Mouse (Mus musculus) gonadal fat pad, adult 2 months (tissue): ENCODE measurements around the gene Zfyve9. TPM values are rescaled to one million over a fixed set of nuclear protein-coding genes. Genes with fewer than 3 reads are reported as not detected.

Experiments used
- DNase-seq: peaks from one replicate; pipeline ENCODE4 v3.0.0-alpha.2; 2012; ENCODE audit warnings: low read depth
- polyA plus RNA-seq: library from polyadenylated mRNA; depleted of rRNA; stranded (reverse); fragments of >200 nt; gene quantifications from 2 replicates; pipeline ENCODE4 v1.2.3, GENCODE M21; 2012; rRNA removed

Gene Zfyve9
- polyA plus RNA-seq: 3.9 and 4.3 TPM in 2 replicates

- no peak for DNase-seq
These were observed at the start of gene Zfyve9 for GRCm38 (mm10) chr4:108780057-108780863. TSS of gene Zfyve9 (minus strand) at chr4:108780798.

DNA sequence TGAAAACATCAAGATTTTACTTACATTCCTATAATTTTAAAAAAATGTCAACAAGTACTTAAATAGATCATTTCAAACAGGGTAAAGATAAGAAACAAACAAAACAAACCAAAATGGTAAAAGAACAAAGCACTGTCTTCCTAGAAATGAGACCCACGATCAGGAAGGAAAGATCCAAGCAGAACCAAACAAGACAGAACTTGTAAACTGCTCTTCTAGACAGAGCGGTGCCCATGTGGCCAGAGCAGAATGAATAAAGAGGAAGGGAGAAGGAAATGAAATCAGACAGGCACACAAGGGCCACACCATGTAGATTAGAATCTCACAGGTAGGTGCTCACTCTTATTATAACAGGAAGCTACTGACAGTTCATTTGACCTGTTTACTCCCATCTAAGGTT lies 46.0 kb upstream of the Zfyve9 start:
- no peak for DNase-seq

DNA sequence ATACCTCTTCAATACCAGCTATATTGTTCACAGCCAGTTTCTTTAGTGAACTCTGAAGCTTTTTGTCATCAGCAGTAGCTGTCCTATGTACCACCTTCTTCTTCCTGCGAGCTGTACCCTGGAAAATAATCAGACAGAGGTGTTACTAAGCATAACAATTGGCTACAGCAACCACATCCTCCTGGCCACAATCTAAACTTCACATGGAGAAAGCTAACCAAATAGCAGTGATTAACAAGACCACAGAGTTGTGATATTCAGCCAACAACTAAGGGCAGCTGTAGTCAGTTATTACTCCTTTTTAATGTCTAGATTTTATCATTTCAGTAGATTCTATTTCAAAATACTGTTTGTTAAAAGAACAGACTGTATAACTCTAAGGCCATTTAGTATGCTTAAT lies 45.5 kb upstream of the Zfyve9 start:
- no peak for DNase-seq

DNA sequence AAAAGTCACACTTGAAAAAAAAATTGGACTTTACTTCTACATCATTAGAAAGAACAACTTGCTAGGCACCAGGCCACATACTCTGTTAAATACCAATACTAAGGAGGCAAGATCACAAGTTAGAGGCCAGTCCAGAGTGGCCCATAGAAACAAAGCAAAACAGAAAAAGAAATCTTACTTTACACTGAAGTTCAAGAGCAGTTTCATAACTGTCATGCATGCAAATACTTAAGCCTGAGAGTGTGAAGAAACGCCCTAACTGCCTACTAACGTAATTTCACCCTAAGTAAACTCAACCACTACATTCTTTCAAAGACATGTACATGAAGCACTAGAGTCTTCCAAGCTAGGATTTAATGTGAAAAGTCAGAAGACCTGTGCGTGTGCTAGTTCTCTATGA lies 45.1 kb upstream of the Zfyve9 start:
- DNase-seq: no peak

DNA sequence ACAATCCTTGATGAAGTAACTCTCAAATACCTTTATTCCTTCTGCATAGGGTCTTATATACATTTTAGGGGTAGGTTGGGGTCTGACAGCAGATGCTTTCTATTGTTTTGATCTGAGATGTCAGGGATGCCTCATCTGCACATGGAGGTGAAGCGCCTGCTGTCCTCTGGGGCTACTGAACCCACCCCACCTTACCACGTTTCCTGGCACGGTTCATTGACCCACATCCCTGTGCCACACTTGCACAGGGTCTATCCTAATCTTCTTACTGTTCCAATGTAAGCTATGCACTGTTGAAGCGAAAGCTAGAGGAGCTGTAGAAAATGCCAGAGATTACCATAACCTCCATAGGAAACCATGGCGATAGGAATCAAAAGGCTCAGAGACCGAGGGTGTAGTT lies 31.0 kb upstream of the Zfyve9 start:
- DNase-seq: no peak

DNA sequence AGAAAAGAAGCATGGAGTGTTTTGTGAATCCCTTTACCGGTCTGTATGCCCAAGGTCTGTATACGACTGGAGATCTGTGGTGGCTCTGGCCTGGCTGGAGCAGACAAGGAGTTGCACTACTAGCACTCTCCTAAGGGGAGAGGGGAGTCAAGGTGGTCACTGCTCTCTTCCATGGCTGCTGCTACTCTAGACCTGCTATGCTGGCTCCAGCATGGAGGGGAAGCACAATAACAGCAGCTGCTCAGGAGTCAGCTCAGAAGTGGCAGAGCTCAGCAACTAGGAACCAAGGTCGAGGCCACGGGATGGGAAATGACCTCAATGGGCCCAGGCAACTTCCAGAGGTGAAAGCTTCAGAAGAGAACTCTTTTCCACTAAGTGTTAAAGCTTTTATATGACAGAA lies 30.5 kb upstream of the Zfyve9 start:
- no peak for DNase-seq

GRCm38 (mm10) chr4:108803535-108803934 lies 22.9 kb upstream of the Zfyve9 start:
- DNase-seq: no peak

- DNase-seq: peak; percentile 73
These were observed 17.7 kb upstream of the Zfyve9 start for GRCm38 (mm10) chr4:108798083-108798830.

GRCm38 (mm10) chr4:108796701-108797100 lies 16.1 kb upstream of the Zfyve9 start:
- DNase-seq: no peak

- DNase-seq: peak; percentile 82
These were observed 13.3 kb upstream of the Zfyve9 start for GRCm38 (mm10) chr4:108793941-108794340.

GRCm38 (mm10) chr4:108790507-108790906 lies 9.9 kb upstream of the Zfyve9 start:
- DNase-seq: no peak

GRCm38 (mm10) chr4:108789258-108789936 lies 8.8 kb upstream of the Zfyve9 start:
- DNase-seq: no peak

DNA sequence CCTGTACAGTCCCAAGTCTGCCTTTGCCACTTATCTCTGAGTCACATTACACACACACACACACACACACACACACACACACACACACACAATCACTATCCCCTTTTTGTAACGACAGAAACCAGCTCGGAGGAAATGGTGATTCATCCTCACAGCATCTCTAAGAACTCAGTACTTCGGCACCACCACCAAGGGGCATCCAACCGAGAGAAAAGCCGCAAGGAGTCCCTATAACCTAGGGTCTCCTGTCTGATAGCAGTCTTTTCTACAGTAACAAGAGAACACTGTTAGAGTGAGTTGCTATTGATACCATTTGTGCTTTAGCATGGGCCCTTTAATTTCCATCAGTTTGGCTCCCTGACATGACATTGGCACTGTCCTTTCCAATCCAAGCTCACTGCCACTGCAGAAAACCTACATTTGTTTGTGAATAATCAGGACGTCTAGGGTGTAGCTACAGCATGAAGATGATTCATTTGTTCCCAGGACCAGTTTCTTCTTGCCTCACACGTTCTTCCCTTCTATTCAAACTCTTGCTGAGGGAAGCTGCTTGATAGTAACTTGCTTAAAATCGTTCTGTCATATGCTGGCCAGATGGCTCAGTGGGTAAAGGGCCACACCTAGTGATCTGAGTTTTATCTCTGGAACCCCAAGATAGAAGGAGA lies 2.0 kb upstream of the Zfyve9 start:
- no peak for DNase-seq

GRCm38 (mm10) chr4:108781596-108781995 lies 998 bp upstream of the Zfyve9 start:
- no peak for DNase-seq

- DNase-seq: no peak
These were observed 237 bp upstream of the Zfyve9 start for GRCm38 (mm10) chr4:108780864-108781205.

DNA sequence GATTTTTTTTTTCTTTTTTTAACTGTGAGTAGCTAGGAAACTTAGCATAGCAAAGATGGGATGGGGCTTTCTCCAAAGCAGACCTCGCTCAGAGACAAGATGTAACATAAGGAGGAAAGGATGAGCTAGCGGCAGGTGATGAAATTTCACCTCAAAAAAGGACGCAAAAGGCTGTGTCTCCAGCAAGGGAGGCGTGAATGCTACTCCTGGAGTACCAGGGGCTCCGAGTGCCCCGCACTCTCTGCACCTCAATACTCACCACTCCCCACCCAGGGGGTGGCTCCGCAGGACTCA lies 888 bp downstream of the Zfyve9 start:
- DNase-seq: no peak

DNA sequence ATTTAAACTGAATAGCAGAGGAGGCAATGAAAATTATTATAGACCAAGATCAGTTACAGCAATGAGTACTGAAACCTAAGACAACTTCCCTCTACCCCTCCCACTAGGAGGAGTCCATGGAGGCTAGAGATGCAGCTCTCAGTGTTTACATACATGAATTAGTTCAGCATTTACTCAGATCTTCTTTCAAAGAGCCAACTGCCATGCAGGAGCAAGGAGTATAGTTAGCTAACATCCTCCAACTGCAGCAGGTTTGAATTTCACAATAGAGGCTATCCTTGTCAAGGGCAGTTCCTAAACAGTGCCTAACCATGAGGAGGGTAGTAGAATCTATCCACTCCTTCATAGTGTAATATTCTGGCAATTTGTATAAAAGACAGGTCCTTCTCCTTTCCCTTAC lies 12.1 kb downstream of the Zfyve9 start:
- no peak for DNase-seq

DNA sequence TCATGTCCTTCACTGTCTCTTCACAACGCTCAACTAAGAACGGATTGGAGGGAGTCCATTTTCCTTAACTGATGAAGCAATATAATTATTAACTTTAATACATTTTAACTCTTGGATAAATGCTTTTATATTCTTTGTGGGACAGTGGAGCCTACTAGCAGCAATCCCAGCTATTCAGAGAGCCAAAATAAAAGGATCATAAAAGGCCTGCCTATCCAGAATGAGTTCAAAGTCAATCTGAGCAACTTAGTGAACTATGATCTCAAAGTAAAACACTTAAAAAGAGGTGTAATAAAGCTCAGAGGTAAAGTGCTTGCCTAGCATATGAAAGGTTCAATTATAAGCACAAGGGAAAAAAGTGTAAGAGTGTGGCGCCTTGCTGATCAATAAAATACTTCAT lies 21.0 kb downstream of the Zfyve9 start:
- DNase-seq: no peak

DNA sequence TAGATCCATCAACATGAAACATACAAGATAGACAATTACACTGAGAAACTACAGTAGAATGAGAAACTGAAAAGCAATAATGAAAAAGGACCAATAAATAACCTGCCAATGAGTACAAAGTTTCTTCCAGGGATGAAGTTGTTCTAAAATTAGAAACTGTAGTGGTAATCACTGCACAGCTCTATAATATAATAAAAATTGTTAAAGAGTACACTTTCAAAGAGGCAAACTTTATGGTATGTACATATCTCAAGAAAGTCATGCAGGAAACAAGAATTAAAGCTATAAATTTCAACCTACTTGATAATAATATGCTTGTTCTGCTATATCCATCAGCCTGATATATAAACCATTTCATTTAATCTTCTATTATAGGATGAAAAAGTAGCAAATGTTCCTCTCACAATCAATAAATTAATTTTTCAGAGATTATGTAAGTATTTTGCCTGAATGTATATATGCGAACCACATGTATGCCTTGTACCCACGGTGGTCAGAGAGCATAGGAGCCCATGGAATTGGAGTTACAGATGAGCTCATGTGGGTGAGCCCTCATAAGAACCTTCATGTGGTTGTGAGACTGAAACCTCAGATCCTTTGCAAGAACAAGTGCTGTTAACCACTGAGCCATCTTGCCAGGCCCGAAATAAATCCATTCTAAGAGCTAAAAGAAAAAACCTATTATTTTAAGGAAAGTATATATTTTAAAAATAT lies 34.3 kb downstream of the Zfyve9 start:
- no peak for DNase-seq

GRCm38 (mm10) chr4:108731582-108731981 lies 49.0 kb downstream of the Zfyve9 start:
- no peak for DNase-seq

- DNase-seq: no peak
These were observed 50.1 kb downstream of the Zfyve9 start for GRCm38 (mm10) chr4:108730450-108730849.

DNA sequence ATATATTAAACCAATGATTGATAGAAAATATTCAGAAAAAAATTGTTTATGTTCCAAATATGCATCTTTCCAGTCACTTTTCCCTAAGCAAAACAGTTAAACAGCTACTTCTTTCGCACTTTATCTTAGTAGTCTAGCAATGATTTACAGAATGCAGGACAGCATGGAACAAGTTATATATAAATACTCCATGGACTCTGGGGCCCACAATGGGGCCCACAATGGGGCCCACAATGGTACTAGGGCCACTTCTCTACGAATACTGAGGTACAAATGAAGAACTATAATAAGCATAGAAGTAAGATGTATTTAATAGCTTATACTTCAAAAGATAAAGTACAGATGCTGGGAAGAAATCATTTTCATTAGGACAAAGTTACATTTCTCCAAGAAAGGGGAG lies 56.5 kb downstream of the Zfyve9 start:
- DNase-seq: no peak
